Mouse (Mus musculus) heart, postnatal 10 days (tissue): ENCODE results near the gene Olfr354. TPM values are rescaled to one million over a fixed set of nuclear protein-coding genes. Genes with fewer than 3 reads are reported as not detected.

ENCODE experiments used
- DNase-seq, 2 experiments: peaks; one replicate each; pipeline ENCODE4 v3.0.0; 2021
- intact Hi-C: fragments of 180-260 bp; cut with DNase I; formaldehyde crosslinking; loops from one replicate; pipeline ENCODE4 v1.15.1; 2025
- total RNA-seq, 2 experiments: library from RNA; stranded (reverse); gene quantifications; 2 replicates each; pipeline ENCODE4 v1.2.3; 2021

Olfr354 gene
- total RNA-seq: not detected

GRCm38 (mm10) chr2:36905380-36905779, at the start of gene Olfr354:
TSS of gene Olfr354 (plus strand) at chr2:36905680.
- no peak for DNase-seq
- intact Hi-C loops: no loop called here

- DNase-seq: no peak
- intact Hi-C loops: no loop called here
Measured at GRCm38 (mm10) chr2:36862560-36862959, 42.9 kb upstream of the Olfr354 start, which contains the start of gene Olfr351. TSS of gene Olfr351 (minus strand) at chr2:36862660.

- no peak for DNase-seq
- intact Hi-C loops: no loop called here
Measured at GRCm38 (mm10) chr2:36868160-36868559, 37.3 kb upstream of the Olfr354 start, which contains the start of gene Olfr352. TSS of gene Olfr352 (plus strand) at chr2:36868460.

- DNase-seq: no peak
- intact Hi-C loops: no loop called here
Measured at GRCm38 (mm10) chr2:36892836-36893235, 12.6 kb upstream of the Olfr354 start, which contains the start of gene Olfr353. TSS of gene Olfr353 (minus strand) at chr2:36892936.

GRCm38 (mm10) chr2:36897114-36897513, 8.4 kb upstream of the Olfr354 start:
- no peak for DNase-seq
- intact Hi-C loops: no loop called here

GRCm38 (mm10) chr2:36928797-36929196, 23.3 kb downstream of the Olfr354 start, which contains the start of gene Olfr355:
TSS of gene Olfr355 (minus strand) at chr2:36928897.
- intact Hi-C loops: no loop called here
- no peak for DNase-seq

- DNase-seq: no peak
- intact Hi-C loops: no loop called here
Measured at GRCm38 (mm10) chr2:36936821-36937220, 31.3 kb downstream of the Olfr354 start, which contains the start of gene Olfr356. TSS of gene Olfr356 (plus strand) at chr2:36937121.

Other genes with a start within 250 kb of the Olfr354 start
- gene Olfr346, start 219.9 kb upstream of the Olfr354 start, total RNA-seq: not detected
- not detected for gene Olfr347, start 173.8 kb upstream of the Olfr354 start, total RNA-seq
- gene Olfr348, start 121.4 kb upstream of the Olfr354 start, total RNA-seq: not detected
- not detected for gene Olfr50, start 115.1 kb upstream of the Olfr354 start, total RNA-seq
- gene Olfr3, start 88.6 kb upstream of the Olfr354 start, total RNA-seq: not detected
- not detected for gene Olfr350, start 59.4 kb upstream of the Olfr354 start, total RNA-seq
- gene Olfr351, start 43.0 kb upstream of the Olfr354 start, total RNA-seq: not detected
- not detected for gene Olfr352, start 37.2 kb upstream of the Olfr354 start, total RNA-seq
- not detected for gene Olfr353, start 12.7 kb upstream of the Olfr354 start, total RNA-seq
- not detected for gene Olfr355, start 23.2 kb downstream of the Olfr354 start, total RNA-seq
- gene Olfr356, start 31.4 kb downstream of the Olfr354 start, total RNA-seq: not detected
- gene Olfr357, start 88.1 kb downstream of the Olfr354 start, total RNA-seq: not detected
- not detected for gene Olfr358, start 103.7 kb downstream of the Olfr354 start, total RNA-seq
- gene Olfr360, start 160.1 kb downstream of the Olfr354 start, total RNA-seq: not detected
- gene Olfr361, start 183.6 kb downstream of the Olfr354 start, total RNA-seq: not detected
- gene Olfr362, start 212.2 kb downstream of the Olfr354 start, total RNA-seq: not detected
- gene Olfr364-ps1, start 233.6 kb downstream of the Olfr354 start, total RNA-seq: not detected